Mouse (Mus musculus) kidney, adult 2 months (tissue): ENCODE measurements around the gene Gm5269.

Source experiments
- CTCF ChIP-seq: fragments of 200-500 bp; conservative IDR thresholded peaks from 2 replicates; pipeline ENCODE4 v1.5.1; 2011; ENCODE audit warnings: low read depth, mild to moderate bottlenecking, control low read depth, low read length, moderate library complexity, mixed read lengths; ENCODE audit not compliant: insufficient read depth, insufficient read length
- POLR2A ChIP-seq: fragments of 200-500 bp; IDR thresholded peaks from one replicate; pipeline ENCODE4 v1.6.1; 2011; ENCODE audit warnings: low read depth, low read length, control low read depth

DNA sequence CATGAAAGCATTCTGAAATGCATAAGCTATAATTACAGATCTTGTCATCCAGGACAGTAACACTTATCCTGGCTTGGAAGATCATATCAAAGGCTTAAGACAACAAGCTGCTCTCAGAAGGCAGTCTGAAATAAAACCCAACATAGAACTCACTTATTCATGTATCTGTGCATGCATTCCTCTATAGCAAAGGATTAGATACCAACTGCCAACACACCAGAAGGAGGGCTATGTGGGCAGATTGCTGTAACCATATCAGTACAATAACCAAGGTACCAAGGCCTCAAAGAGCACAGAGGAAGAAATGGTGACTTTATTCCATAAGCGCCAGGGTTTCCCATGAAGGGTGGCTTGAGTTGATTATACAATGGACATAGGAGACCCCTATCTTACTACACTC is 29.7 kb upstream of the Gm5269 start:
- no peak for TF ChIP-seq CTCF
- TF ChIP-seq POLR2A = no peak
